Mouse (Mus musculus) heart, postnatal 0 days (tissue): ENCODE data around the gene Rpap3.

Source experiments
- CTCF ChIP-seq: IDR thresholded peaks from 2 replicates; pipeline ENCODE4 v1.5.1; 2016; ENCODE audit warnings: antibody characterized with exemption, control low read depth, low read depth
- EP300 ChIP-seq: IDR thresholded peaks from 2 replicates; pipeline ENCODE4 v1.6.1; 2016; ENCODE audit warnings: antibody characterized with exemption, low read depth

- TF ChIP-seq CTCF (no peak), EP300 (no peak)
These were observed 36.4 kb upstream of the Rpap3 start for GRCm38 (mm10) chr15:97742074-97742473.
